Mouse (Mus musculus) forebrain, embryonic 11.5 days (tissue): ENCODE results near the gene Cmc4. TPM values are rescaled to one million over a fixed set of nuclear protein-coding genes. Genes with fewer than 3 reads are reported as not detected.

Source experiments
- ATAC-seq: fragments of 200-750 bp; cut with Nextera tagmentation; replicated peaks from 2 replicates; pipeline ENCODE4 v1.8.0; 2017; ENCODE audit warnings: moderate TSS enrichment; ENCODE audit not compliant: low FRiP score
- DNase-seq: peaks from one replicate; pipeline ENCODE4 v3.0.0-alpha.2; 2017; ENCODE audit warnings: low spot score
- H3K27ac ChIP-seq: fragments of 300-500 bp; sonication (generic); 2 replicates; pipeline ENCODE4 v1.5.1; 2014; ENCODE audit warnings: low read depth, low read length
- H3K27me3 ChIP-seq: fragments of 300-500 bp; sonication (generic); 2 replicates; pipeline ENCODE4 v1.6.1; 2014; ENCODE audit warnings: mild to moderate bottlenecking, low read length, mixed read lengths; ENCODE audit not compliant: control insufficient read depth, insufficient read depth
- H3K36me3 ChIP-seq: fragments of 300-500 bp; sonication (generic); 2 replicates; pipeline ENCODE4 v1.6.1; 2014; ENCODE audit warnings: mild to moderate bottlenecking, low read length, moderate library complexity, mixed read lengths; ENCODE audit not compliant: control insufficient read depth, insufficient read depth
- H3K4me1 ChIP-seq: fragments of 300-500 bp; sonication (generic); replicated peaks from 2 replicates; pipeline ENCODE4 v1.6.1; 2014; ENCODE audit warnings: low read length, mixed read lengths; ENCODE audit not compliant: control insufficient read depth, insufficient read depth
- H3K4me2 ChIP-seq: fragments of 300-500 bp; sonication (generic); 2 replicates; pipeline ENCODE4 v1.6.1; 2014; ENCODE audit warnings: low read depth, mild to moderate bottlenecking, low read length, moderate library complexity, mixed read lengths; ENCODE audit not compliant: severe bottlenecking
- H3K4me3 ChIP-seq: fragments of 300-500 bp; sonication (generic); 2 replicates; pipeline ENCODE4 v1.5.1; 2014; ENCODE audit warnings: low read depth, low read length
- H3K9ac ChIP-seq: fragments of 300-500 bp; sonication (generic); 2 replicates; pipeline ENCODE4 v1.6.1; 2014; ENCODE audit warnings: low read length
- H3K9me3 ChIP-seq: fragments of 300-500 bp; sonication (generic); 2 replicates; pipeline ENCODE4 v1.6.1; 2016; ENCODE audit warnings: low read length, mixed read lengths; ENCODE audit not compliant: control insufficient read depth
- WGBS: fragments of 180-500 bp; shearing (Covaris S2); extraction: QIAGEN DNeasy Blood & Tissue Kit; methylation state at CpG from one replicate; pipeline ENCODE4 v1.1.7; 2014; 5-methylcytosine and 5-hydroxymethylcytosine counted together
- polyA plus RNA-seq: library from polyadenylated mRNA; unstranded; fragments of >200 nt; fragmentation: Nextera tagmentation; extraction: Ambion mirVana; gene quantifications from 2 replicates; pipeline ENCODE4 v1.2.1, GENCODE M21; 2014

Cmc4 gene
- 18.6 and 21.5 TPM in 2 replicates for polyA plus RNA-seq

DNA sequence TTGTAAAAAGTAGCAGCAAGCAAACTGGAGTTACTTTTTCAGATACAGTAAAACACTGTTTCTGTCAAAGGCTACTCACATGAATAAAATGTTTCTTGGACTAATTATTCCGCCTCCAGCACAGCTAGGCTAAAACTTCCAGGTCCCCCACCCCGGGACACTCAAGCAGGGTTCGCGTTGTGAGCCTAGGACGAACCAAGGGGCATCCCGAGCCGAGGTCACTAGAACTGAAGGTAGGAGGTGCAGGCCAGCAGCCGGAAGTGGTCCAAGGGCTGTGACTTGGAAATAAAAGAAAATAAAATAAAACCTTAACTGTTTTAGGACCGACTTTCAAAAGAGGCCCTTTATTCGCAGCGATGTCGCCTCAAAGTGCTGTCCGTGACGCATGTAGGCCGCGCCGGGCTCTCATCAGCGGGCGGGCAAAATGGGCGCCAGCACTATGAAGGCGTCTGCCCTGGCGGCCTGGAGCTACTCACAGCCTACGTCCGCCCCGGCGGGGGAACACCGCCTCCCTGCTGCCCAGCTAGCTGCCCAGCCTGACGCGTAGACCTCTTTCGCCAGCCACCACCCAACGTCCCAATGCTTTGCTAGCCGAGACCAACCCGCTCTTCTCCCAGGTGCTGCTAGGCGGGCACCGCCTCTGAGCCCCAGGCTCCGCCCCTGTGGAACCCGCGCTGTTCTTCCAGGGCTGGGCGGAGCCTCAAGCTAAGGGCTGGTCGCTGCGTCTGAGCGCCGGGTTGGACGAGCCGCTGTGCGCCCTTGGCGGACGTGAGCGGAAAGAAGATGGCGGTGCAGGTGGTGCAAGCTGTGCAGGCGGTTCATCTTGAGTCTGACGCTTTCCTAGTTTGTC, at the start of gene Cmc4, which contains the start of the genes Mtcp1 and Brcc3:
Gene Cmc4, minus strand, starts transcription at position 649 of the 850 bp plus-strand sequence.
Gene Mtcp1, minus strand, starts transcription at position 653 of the 850 bp plus-strand sequence.
Gene Brcc3, plus strand, starts transcription at position 693 of the 850 bp plus-strand sequence.
- DNase-seq, result peak; percentile 90
- no peaks in the 10 kb centered on the region for H3K9me3 ChIP-seq
- H3K4me3 ChIP-seq, result peak within 1 kb of the TSS; percentile 43
- peak; percentile 100 for ATAC-seq
- WGBS, result 23% methylated on average over 51 of the region's 52 CpGs
- H3K36me3 ChIP-seq, result no peaks in the 10 kb centered on the region
- H3K9ac ChIP-seq, result peak within 1 kb of the TSS; percentile 68
- H3K4me1 ChIP-seq, result no peaks in the 10 kb centered on the region
- peak within 1 kb of the TSS; percentile 79 for H3K27ac ChIP-seq
- no peaks in the 10 kb centered on the region for H3K27me3 ChIP-seq
- H3K4me2 ChIP-seq, result peak within 1 kb of the TSS; percentile 45

DNA sequence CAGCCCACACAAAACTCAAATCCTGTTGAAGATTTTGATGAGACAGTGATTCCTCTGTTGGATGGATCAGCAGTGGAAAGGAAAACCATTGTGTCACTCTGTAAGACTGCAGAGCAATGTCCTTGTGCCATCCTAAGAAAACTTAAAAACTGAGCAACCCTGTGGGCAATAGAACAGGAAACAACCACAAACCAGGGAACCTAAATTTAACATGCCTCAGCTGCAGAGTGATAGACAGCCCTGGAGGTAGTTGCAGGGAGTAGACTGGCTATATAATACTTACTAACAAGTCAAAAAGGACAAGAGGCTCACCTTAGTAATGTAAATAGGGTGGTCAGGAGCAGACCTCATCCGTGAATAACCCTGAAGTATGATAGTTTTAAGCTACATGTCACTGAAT, 38.2 kb upstream of the Cmc4 start:
- no peak overlapping the region for H3K27ac ChIP-seq
- ATAC-seq (no peak), DNase-seq (no peak)
- H3K4me3 ChIP-seq, result no peak overlapping the region
- H3K4me1 ChIP-seq, result no peaks in the 10 kb centered on the region
- H3K27me3 ChIP-seq, result no peaks in the 10 kb centered on the region
- no peak overlapping the region for H3K4me2 ChIP-seq
- H3K36me3 ChIP-seq, result peaks cover 3% of the 10 kb centered on the region; the same call in 1 of the 2 replicates
- no peaks in the 10 kb centered on the region for H3K9me3 ChIP-seq
- no peak overlapping the region for H3K9ac ChIP-seq
- WGBS, result 75% methylated on average over 1 of the region's 1 CpGs

DNA sequence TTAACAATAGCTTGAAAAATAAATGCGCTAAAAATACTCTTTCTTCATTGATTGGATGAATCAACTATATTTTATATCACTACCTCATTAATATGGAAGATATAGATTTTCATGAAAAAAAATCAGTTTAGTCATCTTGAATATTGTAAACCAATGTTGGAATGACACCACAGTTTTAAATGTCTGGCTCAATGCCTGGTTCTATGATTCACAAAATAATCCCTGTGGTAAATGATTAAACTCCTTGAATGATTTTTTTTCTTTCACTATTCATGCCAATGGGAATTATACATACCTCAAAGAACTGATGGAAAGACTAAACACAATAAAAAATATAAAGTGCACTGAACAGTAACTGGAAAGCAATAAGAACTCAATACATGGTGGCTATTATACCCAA, 6.7 kb downstream of the Cmc4 start:
- Histone ChIP-seq H3K9me3 (no peaks in the 10 kb centered on the region), H3K4me2 (no peak overlapping the region), H3K36me3 (no peaks in the 10 kb centered on the region), H3K27ac (no peak overlapping the region), H3K9ac (no peak overlapping the region), H3K27me3 (no peaks in the 10 kb centered on the region), H3K4me1 (no peaks in the 10 kb centered on the region), H3K4me3 (no peak overlapping the region)
- DNase-seq (no peak), ATAC-seq (no peak)
- 96% methylated on average over 1 of the region's 1 CpGs for whole genome bisulfite sequencing

DNA sequence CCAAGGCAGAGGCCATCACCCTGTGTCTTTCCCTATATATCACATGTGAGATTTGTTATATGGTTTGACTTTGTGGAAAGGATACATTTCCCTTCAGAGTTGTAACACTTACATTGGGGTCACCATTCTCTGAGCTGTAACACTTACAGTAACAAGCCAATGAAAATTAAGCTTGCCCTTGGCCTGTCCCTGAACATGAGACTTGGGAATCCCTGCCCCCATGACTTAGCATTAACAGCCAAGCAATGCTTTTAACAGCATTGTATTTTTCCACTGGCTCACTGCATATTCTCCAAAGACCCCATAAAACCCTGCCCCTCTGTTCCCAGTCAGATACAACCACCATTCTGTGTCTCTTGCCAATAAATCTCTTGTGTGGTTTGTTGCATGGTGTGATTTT, 13.0 kb downstream of the Cmc4 start:
- Histone ChIP-seq H3K36me3 (no peaks in the 10 kb centered on the region), H3K9ac (no peak overlapping the region), H3K9me3 (no peaks in the 10 kb centered on the region), H3K27ac (no peak overlapping the region), H3K4me3 (no peak overlapping the region), H3K27me3 (no peaks in the 10 kb centered on the region), H3K4me2 (no peak overlapping the region), H3K4me1 (no peaks in the 10 kb centered on the region)
- ATAC-seq (no peak), DNase-seq (no peak)

DNA sequence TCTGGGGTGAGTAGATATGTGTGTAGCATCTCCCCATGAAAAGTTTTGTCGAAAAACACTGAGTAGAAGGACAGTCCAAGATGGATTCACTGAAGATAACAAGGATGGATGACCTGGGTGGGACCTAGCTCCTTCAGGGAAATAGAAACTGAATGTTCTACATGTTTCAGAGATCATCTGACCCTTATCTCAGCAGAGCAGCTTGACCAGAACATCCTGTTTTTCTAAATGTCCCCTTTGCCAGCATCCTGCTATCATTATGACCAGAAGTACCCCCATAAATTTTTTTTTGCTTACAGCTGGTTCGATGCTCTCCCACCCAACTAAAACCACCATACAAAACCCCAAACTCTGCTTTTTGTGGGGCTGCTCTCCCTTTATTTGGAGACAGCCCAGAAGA, 13.7 kb downstream of the Cmc4 start:
- ATAC-seq, result no peak
- H3K36me3 ChIP-seq, result no peaks in the 10 kb centered on the region
- no peak overlapping the region for H3K4me3 ChIP-seq
- H3K4me1 ChIP-seq, result no peaks in the 10 kb centered on the region
- no peak overlapping the region for H3K9ac ChIP-seq
- H3K27me3 ChIP-seq, result no peaks in the 10 kb centered on the region
- WGBS, result 85% methylated on average over 2 of the region's 2 CpGs
- DNase-seq, result no peak
- H3K4me2 ChIP-seq, result no peak overlapping the region
- no peak overlapping the region for H3K27ac ChIP-seq
- no peaks in the 10 kb centered on the region for H3K9me3 ChIP-seq

DNA sequence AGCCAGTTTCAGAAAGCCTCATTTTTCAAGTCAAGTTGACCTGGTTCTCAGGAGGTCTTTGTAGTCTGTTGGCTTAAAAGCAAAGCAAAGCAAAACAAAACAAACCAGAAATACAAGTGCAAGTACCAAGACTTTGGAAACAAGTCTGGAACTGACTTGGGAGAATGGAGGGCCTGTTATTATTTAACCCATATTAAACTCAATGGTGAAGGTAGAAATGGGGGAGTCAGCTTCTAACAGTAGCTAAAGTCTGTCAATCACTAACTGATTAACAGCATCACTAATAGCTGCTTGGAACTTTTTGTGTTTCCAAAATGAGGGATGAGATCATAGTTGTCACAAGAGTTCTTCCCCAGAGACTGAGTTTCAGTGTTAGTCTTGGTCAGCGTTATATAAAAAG, 16.9 kb downstream of the Cmc4 start:
- Histone ChIP-seq H3K27me3 (no peaks in the 10 kb centered on the region), H3K9ac (no peak overlapping the region), H3K9me3 (no peaks in the 10 kb centered on the region), H3K4me1 (no peaks in the 10 kb centered on the region), H3K36me3 (no peaks in the 10 kb centered on the region), H3K4me2 (no peak overlapping the region), H3K27ac (no peak overlapping the region), H3K4me3 (no peak overlapping the region)
- WGBS, result 90% methylated on average over 1 of the region's 1 CpGs
- no peak for DNase-seq
- ATAC-seq, result no peak

DNA sequence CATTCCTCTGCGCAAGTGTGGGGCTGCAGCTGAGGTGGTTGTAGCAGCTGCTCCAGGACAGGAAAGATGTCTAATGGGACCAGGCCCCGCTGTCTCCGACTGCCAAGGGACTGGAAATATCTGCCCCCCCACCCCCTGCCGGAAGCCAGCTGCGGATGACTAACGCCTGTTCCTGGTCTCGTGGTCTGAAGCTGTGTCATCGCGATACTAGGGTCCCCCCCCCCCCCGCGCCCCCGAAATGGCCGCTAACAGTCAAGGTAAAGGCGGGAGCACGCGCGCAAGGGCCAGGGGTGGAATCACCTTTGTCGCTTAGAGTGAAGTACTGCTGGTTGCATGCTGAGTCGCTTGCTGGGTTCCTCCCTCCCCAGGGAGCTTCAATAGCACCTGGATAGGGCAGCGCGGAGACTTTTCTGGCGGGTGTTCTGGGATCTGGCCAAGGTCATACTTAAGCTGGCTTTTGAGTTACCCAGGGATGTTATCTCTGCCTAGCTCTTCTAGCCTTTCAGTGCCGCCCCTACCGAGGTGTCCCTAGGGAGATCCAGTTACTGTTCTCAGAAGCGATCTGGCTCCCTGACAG, 34.1 kb downstream of the Cmc4 start, which contains the start of the genes Fundc2 and F8:
Gene Fundc2, plus strand, starts transcription at position 205 of the 577 bp plus-strand sequence.
Gene F8, minus strand, starts transcription at position 421 of the 577 bp plus-strand sequence.
- no peaks in the 10 kb centered on the region for H3K27me3 ChIP-seq
- ATAC-seq (peak; percentile 96), DNase-seq (peak; percentile 88)
- 13% methylated on average over 24 of the region's 25 CpGs for WGBS
- H3K36me3 ChIP-seq, result no peaks in the 10 kb centered on the region
- peak within 1 kb of the TSS; percentile 52 for H3K9ac ChIP-seq
- peak within 1 kb of the TSS; percentile 40 for H3K4me3 ChIP-seq
- no peak within 1 kb of the TSS for H3K27ac ChIP-seq
- peak within 1 kb of the TSS; percentile 43 for H3K4me2 ChIP-seq
- H3K9me3 ChIP-seq, result no peaks in the 10 kb centered on the region
- no peaks in the 10 kb centered on the region for H3K4me1 ChIP-seq

DNA sequence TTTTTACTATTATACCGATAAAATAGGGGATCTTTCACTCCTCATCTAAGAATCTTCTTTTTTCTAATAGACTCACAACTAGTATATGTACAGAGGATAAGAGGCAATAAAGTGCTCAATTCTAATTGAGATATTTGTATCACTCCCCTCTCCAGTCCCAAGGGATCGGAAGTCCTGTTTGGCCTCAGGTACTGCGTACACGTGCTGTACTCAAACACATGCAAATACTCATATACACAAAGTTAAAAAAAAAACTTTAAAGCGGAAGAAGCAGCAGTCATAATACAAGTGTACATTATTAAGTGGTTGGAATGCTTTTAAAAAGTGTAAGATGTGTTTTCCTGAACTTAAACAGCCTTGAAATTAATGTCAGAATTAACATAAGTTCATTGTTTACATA, 34.7 kb downstream of the Cmc4 start:
- WGBS, result 72% methylated on average over 5 of the region's 5 CpGs
- ATAC-seq, result 0 out of 2 replicates have a peak, but pooled peaks have one; percentile 30
- no peak overlapping the region for H3K27ac ChIP-seq

More for the DNA sequence above, 34.7 kb downstream of the Cmc4 start:
- no peaks in the 10 kb centered on the region for H3K4me1 ChIP-seq
- no peaks in the 10 kb centered on the region for H3K27me3 ChIP-seq
- no peak for DNase-seq
- H3K9ac ChIP-seq, result no peak overlapping the region; the same call in 1 of the 2 replicates
- H3K9me3 ChIP-seq, result no peaks in the 10 kb centered on the region
- peak overlapping the region; percentile 40 for H3K4me3 ChIP-seq
- H3K36me3 ChIP-seq, result no peaks in the 10 kb centered on the region
- H3K4me2 ChIP-seq, result peak overlapping the region; percentile 43
